Mouse (Mus musculus) adrenal gland (tissue): Measurements from ENCODE around the gene Prrc2c.
"Not testable (repeated sequence)": the region's sequence is repeated elsewhere in the genome, so short reads cannot be mapped to it uniquely, and the experiment has no call there.

Experiments
- intact Hi-C: fragments of 180-260 bp; cut with DNase I; formaldehyde crosslinking; loops from one replicate; pipeline ENCODE4 v1.15.1; 2025
- long read RNA-seq, 2 experiments: library from polyadenylated mRNA; unstranded; transcript quantifications; one replicate each; pipeline ENCODE4 v2.0.0; 2020; ENCODE audit warnings: borderline replicate concordance in 1 of 2; ENCODE audit not compliant: insufficient replicate concordance in 1 of 2

Gene Prrc2c
- long read RNA-seq, experiment 1, partial matches to known transcripts, result 29 of 42 reads
- long read RNA-seq, experiment 1, other reads (novel, unspliced or antisense), result 9 of 42 reads
- long read RNA-seq, experiment 2, partial matches to known transcripts, result 32 of 39 reads
- long read RNA-seq, experiment 2, other reads (novel, unspliced or antisense), result 3 of 39 reads

- intact Hi-C loops, result no loop called here
Measured at GRCm38 (mm10) chr1:162740401-162740835, at the start of gene Prrc2c. Prrc2c (minus strand) TSS chr1:162740556.

- intact Hi-C loops, result no loop called here
Measured at GRCm38 (mm10) chr1:162785222-162785621, 44.9 kb upstream of the Prrc2c start.

- intact Hi-C loops, result no loop called here
Measured at GRCm38 (mm10) chr1:162783669-162784248, 43.4 kb upstream of the Prrc2c start.

- intact Hi-C loops, result not testable (repeated sequence)
Measured at GRCm38 (mm10) chr1:162781035-162781434, 40.7 kb upstream of the Prrc2c start.

- intact Hi-C loops, result no loop called here
Measured at GRCm38 (mm10) chr1:162777943-162778538, 37.7 kb upstream of the Prrc2c start.

GRCm38 (mm10) chr1:162773661-162774060, 33.3 kb upstream of the Prrc2c start:
- intact Hi-C loops, result no loop called here

- intact Hi-C loops, result no loop called here
Measured at GRCm38 (mm10) chr1:162771617-162772360, 31.4 kb upstream of the Prrc2c start.

GRCm38 (mm10) chr1:162752009-162752408, 11.7 kb upstream of the Prrc2c start:
- intact Hi-C loops, result no loop called here

- intact Hi-C loops, result no loop called here
Measured at GRCm38 (mm10) chr1:162749607-162750006, 9.3 kb upstream of the Prrc2c start.

- intact Hi-C loops, result no loop called here
Measured at GRCm38 (mm10) chr1:162748761-162749160, 8.4 kb upstream of the Prrc2c start.

GRCm38 (mm10) chr1:162739831-162740394, 443 bp downstream of the Prrc2c start:
- intact Hi-C loops, result loop anchor here (5.0 kb wide), 1 partner anchor 1943 kb away; no protein-coding TSS in a partner anchor

GRCm38 (mm10) chr1:162739406-162739805, 950 bp downstream of the Prrc2c start:
- intact Hi-C loops, result loop anchor here (5.0 kb wide), 1 partner anchor 1942 kb away; no protein-coding TSS in a partner anchor

- intact Hi-C loops, result loop anchor here (5.0 kb wide), 1 partner anchor 1941 kb away; no protein-coding TSS in a partner anchor
Measured at GRCm38 (mm10) chr1:162738472-162738871, 1.9 kb downstream of the Prrc2c start.

- intact Hi-C loops, result loop anchor here (5.0 kb wide), 1 partner anchor 1938 kb away; no protein-coding TSS in a partner anchor
Measured at GRCm38 (mm10) chr1:162735084-162735483, 5.3 kb downstream of the Prrc2c start.

GRCm38 (mm10) chr1:162734283-162734682, 6.1 kb downstream of the Prrc2c start:
- intact Hi-C loops, result no loop called here

- intact Hi-C loops, result no loop called here
Measured at GRCm38 (mm10) chr1:162732041-162732440, 8.3 kb downstream of the Prrc2c start.

GRCm38 (mm10) chr1:162729436-162729835, 10.9 kb downstream of the Prrc2c start:
- intact Hi-C loops, result no loop called here

GRCm38 (mm10) chr1:162727981-162728380, 12.4 kb downstream of the Prrc2c start:
- intact Hi-C loops, result no loop called here

GRCm38 (mm10) chr1:162723610-162724009, 16.7 kb downstream of the Prrc2c start:
- intact Hi-C loops, result loop anchor here (5.0 kb wide), 1 partner anchor 41 kb away; no protein-coding TSS in a partner anchor

GRCm38 (mm10) chr1:162720645-162721044, 19.7 kb downstream of the Prrc2c start:
- intact Hi-C loops, result loop anchor here (5.0 kb wide), 1 partner anchor 38 kb away; no protein-coding TSS in a partner anchor

- intact Hi-C loops, result no loop called here
Measured at GRCm38 (mm10) chr1:162700389-162701066, 39.8 kb downstream of the Prrc2c start.
